Mouse (Mus musculus) heart, embryonic 16.5 days (tissue): ENCODE results near the gene Hoxd13. TPM values are rescaled to one million over a fixed set of nuclear protein-coding genes. Genes with fewer than 3 reads are reported as not detected.

Source experiments
- ATAC-seq: fragments of 200-750 bp; cut with Nextera tagmentation; replicated peaks from 2 replicates; pipeline ENCODE4 v1.8.0; 2017; ENCODE audit warnings: moderate number of reproducible peaks; ENCODE audit not compliant: insufficient read depth, low FRiP score; ENCODE audit errors: extremely low read depth
- H3K27ac ChIP-seq: fragments of 300-500 bp; sonication (generic); 2 replicates; pipeline ENCODE4 v1.5.1; 2014; ENCODE audit warnings: mild to moderate bottlenecking, low read length, control low read depth, moderate library complexity
- H3K27me3 ChIP-seq: fragments of 300-500 bp; sonication (generic); 2 replicates; pipeline ENCODE4 v1.6.1; 2014; ENCODE audit warnings: low read length, mixed read lengths; ENCODE audit not compliant: control insufficient read depth, insufficient read depth
- H3K36me3 ChIP-seq: fragments of 300-500 bp; sonication (generic); 2 replicates; pipeline ENCODE4 v1.6.1; 2014; ENCODE audit not compliant: control insufficient read depth, insufficient read depth
- H3K4me1 ChIP-seq: fragments of 300-500 bp; sonication (generic); 2 replicates; pipeline ENCODE4 v1.6.1; 2014; ENCODE audit warnings: low read length, mixed read lengths; ENCODE audit not compliant: control insufficient read depth, insufficient read depth
- H3K4me2 ChIP-seq: fragments of 300-500 bp; sonication (generic); 2 replicates; pipeline ENCODE4 v1.6.1; 2014; ENCODE audit warnings: low read depth, mild to moderate bottlenecking, control low read depth, low read length
- H3K4me3 ChIP-seq: fragments of 300-500 bp; sonication (generic); 2 replicates; pipeline ENCODE4 v1.5.1; 2014; ENCODE audit warnings: mild to moderate bottlenecking, control low read depth, low read length
- H3K9ac ChIP-seq: fragments of 300-500 bp; sonication (generic); 2 replicates; pipeline ENCODE4 v1.6.1; 2014; ENCODE audit warnings: low read length, control low read depth
- H3K9me3 ChIP-seq: fragments of 300-500 bp; sonication (generic); replicated peaks from 2 replicates; pipeline ENCODE4 v1.6.1; 2016; ENCODE audit warnings: low read length; ENCODE audit not compliant: control insufficient read depth
- WGBS: fragments of 180-500 bp; shearing (Covaris S2); extraction: QIAGEN DNeasy Blood & Tissue Kit; methylation state at CpG from one replicate; pipeline ENCODE4 v1.1.7; 2014; 5-methylcytosine and 5-hydroxymethylcytosine counted together
- polyA plus RNA-seq: library from polyadenylated mRNA; unstranded; fragments of >200 nt; fragmentation: Nextera tagmentation; extraction: Ambion mirVana; gene quantifications from 2 replicates; pipeline ENCODE4 v1.2.1, GENCODE M21; 2015

Hoxd13 gene
- not detected in 2 replicates for polyA plus RNA-seq

GRCm38 (mm10) chr2:74667842-74668357 lies at the start of gene Hoxd13:
TSS of gene Hoxd13 (plus strand) at chr2:74668310.
- 1% methylated on average over 37 of the region's 51 CpGs for WGBS
- no peaks in the 10 kb centered on the region for H3K36me3 ChIP-seq
- H3K4me3 ChIP-seq: peak within 1 kb of the TSS; percentile 51
- peak within 1 kb of the TSS; percentile 73 for H3K4me2 ChIP-seq
- no peak within 1 kb of the TSS for H3K27ac ChIP-seq
- peaks cover 93% of the 10 kb centered on the region for H3K27me3 ChIP-seq
- H3K4me1 ChIP-seq: peaks cover 14% of the 10 kb centered on the region
- peak; percentile 33 for ATAC-seq
- H3K9me3 ChIP-seq: no peaks in the 10 kb centered on the region
- no peak within 1 kb of the TSS for H3K9ac ChIP-seq

GRCm38 (mm10) chr2:74619676-74620246 lies 48.3 kb upstream of the Hoxd13 start:
- Histone ChIP-seq H3K9me3 (no peaks in the 10 kb centered on the region), H3K4me2 (no peak overlapping the region), H3K27ac (no peak overlapping the region), H3K36me3 (no peaks in the 10 kb centered on the region), H3K27me3 (no peaks in the 10 kb centered on the region), H3K9ac (no peak overlapping the region), H3K4me3 (no peak overlapping the region), H3K4me1 (no peaks in the 10 kb centered on the region)
- no peak for ATAC-seq
- WGBS: 82% methylated on average over 3 of the region's 3 CpGs

DNA sequence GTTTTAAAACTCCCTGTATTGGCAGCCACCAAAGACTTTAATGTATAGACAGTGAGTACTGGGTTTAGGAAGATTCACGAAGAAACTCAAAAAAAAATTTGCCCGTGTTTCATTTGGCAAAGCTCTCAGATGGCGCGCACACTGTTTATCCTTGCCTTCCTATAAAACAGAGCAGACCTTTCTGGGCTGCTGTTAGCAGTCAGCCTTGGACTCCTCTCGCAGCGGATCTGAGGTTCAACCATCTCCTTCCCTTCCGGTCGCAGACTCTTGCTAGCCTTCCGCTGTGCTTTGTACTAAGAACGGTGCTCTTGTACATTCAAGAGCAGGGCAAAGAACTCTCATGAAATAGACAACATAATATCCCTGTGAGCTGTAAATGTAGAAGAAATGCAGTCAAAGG lies 47.7 kb upstream of the Hoxd13 start:
- no peak overlapping the region for H3K9ac ChIP-seq
- H3K4me3 ChIP-seq: no peak overlapping the region
- H3K4me1 ChIP-seq: no peaks in the 10 kb centered on the region
- H3K36me3 ChIP-seq: no peaks in the 10 kb centered on the region
- no peak for ATAC-seq
- no peak overlapping the region for H3K4me2 ChIP-seq
- H3K9me3 ChIP-seq: no peaks in the 10 kb centered on the region
- H3K27me3 ChIP-seq: no peaks in the 10 kb centered on the region
- WGBS: 83% methylated on average over 10 of the region's 10 CpGs
- H3K27ac ChIP-seq: no peak overlapping the region

GRCm38 (mm10) chr2:74635412-74635811 lies 32.7 kb upstream of the Hoxd13 start:
- 64% methylated on average over 4 of the region's 4 CpGs for WGBS
- no peak for ATAC-seq

DNA sequence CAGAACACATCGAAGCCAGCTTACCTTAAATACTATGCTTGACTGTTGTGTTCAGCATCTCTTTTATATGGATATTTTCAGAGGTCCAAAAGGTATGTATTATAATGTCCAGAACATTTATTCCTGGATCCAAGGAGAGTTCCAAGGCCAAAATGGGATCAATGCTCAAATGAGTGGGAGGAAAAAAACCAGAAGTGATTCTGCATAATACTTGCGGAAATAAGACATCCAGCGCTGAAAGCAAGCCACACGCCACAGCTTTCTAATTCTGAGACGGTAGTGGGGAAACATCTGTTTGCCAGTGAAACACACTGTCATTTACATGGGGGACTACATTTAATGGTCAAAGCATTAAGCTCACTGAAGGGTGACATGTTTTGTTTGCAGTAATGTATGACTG lies 25.7 kb upstream of the Hoxd13 start:
- Histone ChIP-seq H3K4me2 (no peak overlapping the region), H3K4me1 (no peaks in the 10 kb centered on the region), H3K27me3 (peaks cover 35% of the 10 kb centered on the region), H3K27ac (no peak overlapping the region), H3K9ac (no peak overlapping the region), H3K36me3 (no peaks in the 10 kb centered on the region), H3K9me3 (peaks cover 2% of the 10 kb centered on the region), H3K4me3 (no peak overlapping the region)
- WGBS: 68% methylated on average over 5 of the region's 5 CpGs
- no peak for ATAC-seq

More at GRCm38 (mm10) chr2:74635412-74635811, 32.7 kb upstream of the Hoxd13 start:
- Histone ChIP-seq H3K27me3 (no peaks in the 10 kb centered on the region), H3K9me3 (peaks cover 2% of the 10 kb centered on the region), H3K9ac (no peak overlapping the region), H3K4me2 (no peak overlapping the region), H3K4me1 (no peaks in the 10 kb centered on the region), H3K27ac (no peak overlapping the region), H3K36me3 (no peaks in the 10 kb centered on the region), H3K4me3 (no peak overlapping the region)

- H3K9me3 ChIP-seq: no peaks in the 10 kb centered on the region
- no peaks in the 10 kb centered on the region for H3K36me3 ChIP-seq
- H3K4me1 ChIP-seq: no peaks in the 10 kb centered on the region
- WGBS: 77% methylated on average over 3 of the region's 3 CpGs
- no peak overlapping the region for H3K27ac ChIP-seq
- H3K4me2 ChIP-seq: no peak overlapping the region
- H3K4me3 ChIP-seq: no peak overlapping the region
- no peak overlapping the region for H3K9ac ChIP-seq
- peaks cover 67% of the 10 kb centered on the region for H3K27me3 ChIP-seq
- ATAC-seq: no peak
Observed at GRCm38 (mm10) chr2:74645631-74646030, 22.5 kb upstream of the Hoxd13 start.

DNA sequence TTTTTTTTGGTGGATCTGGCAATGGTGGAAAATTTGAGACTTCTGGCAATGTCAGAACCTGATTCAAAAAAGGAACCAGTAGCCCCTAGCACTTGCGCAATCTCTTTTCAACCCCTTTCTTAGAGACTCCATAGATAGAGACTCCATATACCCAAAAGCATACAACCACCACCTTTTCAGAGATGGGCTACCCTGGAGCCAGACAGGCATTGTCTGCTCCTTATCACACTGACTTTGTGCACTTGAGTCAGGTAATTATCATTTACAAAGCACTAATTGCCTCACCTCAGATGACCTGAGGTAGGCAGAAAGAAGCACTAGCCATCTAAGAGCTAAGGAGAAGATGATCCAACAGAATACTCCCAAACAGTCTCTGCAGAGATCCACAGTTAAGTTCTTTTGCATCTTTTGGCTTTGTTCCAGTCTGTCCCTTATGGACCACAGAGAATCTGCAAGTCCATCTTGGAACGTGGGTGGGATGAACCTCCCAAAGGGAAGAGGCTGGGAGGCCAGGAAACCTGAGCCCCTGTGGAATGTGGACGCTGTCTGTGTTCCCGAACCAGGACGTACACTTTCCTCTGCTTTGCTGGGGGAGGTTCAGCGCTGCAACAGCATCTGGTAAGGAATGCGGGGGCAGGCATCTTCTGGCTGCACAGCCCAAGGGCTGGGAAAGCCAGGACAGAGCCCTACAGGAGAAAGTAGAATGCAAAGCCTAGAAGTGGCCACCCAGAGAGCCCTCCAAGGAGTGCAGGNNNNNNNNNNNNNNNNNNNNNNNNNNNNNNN lies 20.8 kb upstream of the Hoxd13 start:
- no peak overlapping the region for H3K9ac ChIP-seq
- no peaks in the 10 kb centered on the region for H3K36me3 ChIP-seq
- H3K4me3 ChIP-seq: no peak overlapping the region
- ATAC-seq: no peak
- no peaks in the 10 kb centered on the region for H3K4me1 ChIP-seq
- H3K27ac ChIP-seq: no peak overlapping the region
- 15% methylated on average over 7 of the region's 7 CpGs for WGBS
- H3K9me3 ChIP-seq: no peaks in the 10 kb centered on the region
- no peak overlapping the region for H3K4me2 ChIP-seq
- peaks cover 81% of the 10 kb centered on the region for H3K27me3 ChIP-seq

- peaks cover 9% of the 10 kb centered on the region for H3K4me1 ChIP-seq
- no peak for ATAC-seq
- WGBS: 38% methylated on average over 2 of the region's 2 CpGs
- H3K27ac ChIP-seq: no peak overlapping the region
- H3K9me3 ChIP-seq: no peaks in the 10 kb centered on the region
- no peak overlapping the region for H3K4me3 ChIP-seq
- peaks cover 87% of the 10 kb centered on the region for H3K27me3 ChIP-seq
- no peak overlapping the region for H3K4me2 ChIP-seq
- no peaks in the 10 kb centered on the region for H3K36me3 ChIP-seq
- no peak overlapping the region for H3K9ac ChIP-seq
Observed at GRCm38 (mm10) chr2:74652996-74653340, 15.1 kb upstream of the Hoxd13 start.

- H3K27ac ChIP-seq: no peak overlapping the region
- H3K4me3 ChIP-seq: no peak overlapping the region
- no peaks in the 10 kb centered on the region for H3K36me3 ChIP-seq
- no peak overlapping the region for H3K4me2 ChIP-seq
- 14% methylated on average over 17 of the region's 17 CpGs for WGBS
- H3K9me3 ChIP-seq: no peaks in the 10 kb centered on the region
- H3K27me3 ChIP-seq: peaks cover 82% of the 10 kb centered on the region
- ATAC-seq: no peak
- peaks cover 12% of the 10 kb centered on the region for H3K4me1 ChIP-seq
- H3K9ac ChIP-seq: no peak overlapping the region
Observed at GRCm38 (mm10) chr2:74653781-74654535, 14.2 kb upstream of the Hoxd13 start.
